Mouse (Mus musculus): Measurements from ENCODE around the gene Akr1b8. TPM values are rescaled to one million over a fixed set of nuclear protein-coding genes. Genes with fewer than 3 reads are reported as not detected.
"Not testable (repeated sequence)": the region's sequence is repeated elsewhere in the genome, so short reads cannot be mapped to it uniquely, and the experiment has no call there.

The Akr1b8 gene
- polyA plus RNA-seq, 1 experiment = 29.6 TPM

- Histone ChIP-seq H3K36me3 (ENCODE audit: control insufficient read depth, insufficient read depth, low read length) (no peaks in the 10 kb centered on the region), H3K4me3 (ENCODE audit: control insufficient read depth, low read depth, low read length) (no peak overlapping the region), H3K27me3 (ENCODE audit: control insufficient read depth, insufficient read depth, low read length) (no peaks in the 10 kb centered on the region), H3K27ac (ENCODE audit: control insufficient read depth, insufficient read depth, low read depth, low read length) (no peak overlapping the region), H3K4me1 (ENCODE audit: control insufficient read depth, insufficient read depth, low read length) (no peaks in the 10 kb centered on the region)
- TF ChIP-seq CTCF (IDR thresholded peaks at IDR 0.05; ENCODE audit: control insufficient read depth, insufficient read depth, insufficient replicate concordance, low read depth, low read length) = no peak
- no peak for TF ChIP-seq POLR2A (IDR thresholded peaks at IDR 0.05; ENCODE audit: control insufficient read depth, low read depth, low read length)
Observed at GRCm38 (mm10) chr6:34406746-34407145, 52.8 kb downstream of the Akr1b8 start.

- no peak for TF ChIP-seq CTCF (IDR thresholded peaks at IDR 0.05; ENCODE audit: control insufficient read depth, insufficient read depth, insufficient replicate concordance, low read depth, low read length)
- TF ChIP-seq POLR2A (IDR thresholded peaks at IDR 0.05; ENCODE audit: control insufficient read depth, low read depth, low read length) = no peak
- Histone ChIP-seq H3K27me3 (ENCODE audit: control insufficient read depth, insufficient read depth, low read length) (no peaks in the 10 kb centered on the region), H3K27ac (ENCODE audit: control insufficient read depth, insufficient read depth, low read depth, low read length) (no peak overlapping the region)
Observed at GRCm38 (mm10) chr6:34407403-34407802, 53.5 kb downstream of the Akr1b8 start.

GRCm38 (mm10) chr6:34412023-34412422 lies 58.1 kb downstream of the Akr1b8 start, which contains the start of gene Akr1b7:
Akr1b7 (plus strand) TSS chr6:34412334.
- H3K4me1 ChIP-seq (ENCODE audit: control insufficient read depth, insufficient read depth, low read length) = no peaks in the 10 kb centered on the region
- TF ChIP-seq POLR2A (IDR thresholded peaks at IDR 0.05; ENCODE audit: control insufficient read depth, low read depth, low read length) (no peak), CTCF (IDR thresholded peaks at IDR 0.05; ENCODE audit: control insufficient read depth, insufficient read depth, insufficient replicate concordance, low read depth, low read length) (no peak)
- no peak within 1 kb of the TSS for H3K4me3 ChIP-seq (ENCODE audit: control insufficient read depth, low read depth, low read length)
- H3K36me3 ChIP-seq (ENCODE audit: control insufficient read depth, insufficient read depth, low read length) = no peaks in the 10 kb centered on the region
- H3K27ac ChIP-seq (ENCODE audit: control insufficient read depth, insufficient read depth, low read depth, low read length) = no peak within 1 kb of the TSS
- no peaks in the 10 kb centered on the region for H3K27me3 ChIP-seq (ENCODE audit: control insufficient read depth, insufficient read depth, low read length)

More at GRCm38 (mm10) chr6:34407403-34407802, 53.5 kb downstream of the Akr1b8 start:
- no peaks in the 10 kb centered on the region for H3K4me1 ChIP-seq (ENCODE audit: control insufficient read depth, insufficient read depth, low read length)
- H3K36me3 ChIP-seq (ENCODE audit: control insufficient read depth, insufficient read depth, low read length) = no peaks in the 10 kb centered on the region
- no peak overlapping the region for H3K4me3 ChIP-seq (ENCODE audit: control insufficient read depth, low read depth, low read length)

- Histone ChIP-seq H3K4me1 (ENCODE audit: control insufficient read depth, insufficient read depth, low read length) (no peaks in the 10 kb centered on the region), H3K36me3 (ENCODE audit: control insufficient read depth, insufficient read depth, low read length) (no peaks in the 10 kb centered on the region), H3K27ac (ENCODE audit: control insufficient read depth, insufficient read depth, low read depth, low read length) (no peak overlapping the region), H3K4me3 (ENCODE audit: control insufficient read depth, low read depth, low read length) (no peak overlapping the region), H3K27me3 (ENCODE audit: control insufficient read depth, insufficient read depth, low read length) (no peaks in the 10 kb centered on the region)
- TF ChIP-seq POLR2A (IDR thresholded peaks at IDR 0.05; ENCODE audit: control insufficient read depth, low read depth, low read length) (no peak), CTCF (IDR thresholded peaks at IDR 0.05; ENCODE audit: control insufficient read depth, insufficient read depth, insufficient replicate concordance, low read depth, low read length) (no peak)
Observed at GRCm38 (mm10) chr6:34412688-34413087, 58.8 kb downstream of the Akr1b8 start.

GRCm38 (mm10) chr6:34413386-34413785 lies 59.5 kb downstream of the Akr1b8 start:
- not testable (repeated sequence) for H3K36me3 ChIP-seq (ENCODE audit: control insufficient read depth, insufficient read depth, low read length); H3K4me3 ChIP-seq (ENCODE audit: control insufficient read depth, low read depth, low read length); H3K4me1 ChIP-seq (ENCODE audit: control insufficient read depth, insufficient read depth, low read length)

GRCm38 (mm10) chr6:34416521-34416920 lies 62.6 kb downstream of the Akr1b8 start:
- no peak for TF ChIP-seq CTCF (IDR thresholded peaks at IDR 0.05; ENCODE audit: control insufficient read depth, insufficient read depth, insufficient replicate concordance, low read depth, low read length)
- no peak for TF ChIP-seq POLR2A (IDR thresholded peaks at IDR 0.05; ENCODE audit: control insufficient read depth, low read depth, low read length)
- H3K27ac ChIP-seq (ENCODE audit: control insufficient read depth, insufficient read depth, low read depth, low read length) = no peak overlapping the region
- no peaks in the 10 kb centered on the region for H3K4me1 ChIP-seq (ENCODE audit: control insufficient read depth, insufficient read depth, low read length)
- H3K4me3 ChIP-seq (ENCODE audit: control insufficient read depth, low read depth, low read length) = no peak overlapping the region
- H3K36me3 ChIP-seq (ENCODE audit: control insufficient read depth, insufficient read depth, low read length) = no peaks in the 10 kb centered on the region
- H3K27me3 ChIP-seq (ENCODE audit: control insufficient read depth, insufficient read depth, low read length) = no peaks in the 10 kb centered on the region

More at GRCm38 (mm10) chr6:34413386-34413785, 59.5 kb downstream of the Akr1b8 start:
- not testable (repeated sequence) for H3K27ac ChIP-seq (ENCODE audit: control insufficient read depth, insufficient read depth, low read depth, low read length); H3K27me3 ChIP-seq (ENCODE audit: control insufficient read depth, insufficient read depth, low read length)

Other genes with a start within 250 kb of the Akr1b8 start
- gene Slc35b4, start 177.0 kb upstream of the Akr1b8 start, polyA plus RNA-seq (2012; rRNA removed) = 21.7 and 24.5 TPM in 2 replicates
- gene Akr1b3, start 36.6 kb upstream of the Akr1b8 start, polyA plus RNA-seq (2012; rRNA removed) = 233 and 258 TPM in 2 replicates
- 4.5 and 4.8 TPM in 2 replicates for gene Akr1b10, start 30.1 kb downstream of the Akr1b8 start, polyA plus RNA-seq (2012; rRNA removed)
- 0.07 and 64.1 TPM in 2 replicates for gene Akr1b7, start 58.2 kb downstream of the Akr1b8 start, polyA plus RNA-seq (2012; rRNA removed)
- gene Bpgm, start 122.1 kb downstream of the Akr1b8 start, polyA plus RNA-seq (2012; rRNA removed) = 119 and 124 TPM in 2 replicates
- gene Cald1, start 244.4 kb downstream of the Akr1b8 start, polyA plus RNA-seq (2012; rRNA removed) = 5.0 and 5.9 TPM in 2 replicates